Mouse (Mus musculus) c-Kit-positive CD71-positive TER-119-negative erythroid progenitor cells, embryonic 14.5 days (primary cell): ENCODE measurements around the gene Pdcd1lg2.

ENCODE experiments used
- DNase-seq: peaks from one replicate; pipeline ENCODE4 v3.0.0-alpha.2; 2013; ENCODE audit warnings: low read depth

Gene Pdcd1lg2

GRCm38 (mm10) chr19:29469686-29470254 lies 59.1 kb downstream of the Pdcd1lg2 start:
- no peak for DNase-seq

DNA sequence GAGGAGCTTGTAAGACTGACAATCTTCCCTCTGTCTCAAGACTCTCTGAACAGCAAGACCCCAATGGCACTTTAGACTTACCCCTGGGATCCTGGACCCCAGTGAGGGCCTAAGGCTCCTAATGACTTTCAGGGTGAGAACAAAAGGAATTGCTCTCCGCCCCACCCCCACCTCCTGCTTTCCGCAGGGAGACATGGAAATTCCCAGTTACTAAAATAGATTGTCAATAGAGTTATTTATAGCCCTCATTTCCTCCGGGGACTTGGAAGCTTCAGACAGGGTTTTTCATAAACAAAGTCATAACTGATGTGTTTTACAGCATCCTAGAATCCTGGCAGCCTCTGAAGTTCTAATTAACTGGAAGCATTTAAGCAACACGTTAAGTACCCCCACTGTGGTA lies 59.9 kb downstream of the Pdcd1lg2 start:
- no peak for DNase-seq

DNA sequence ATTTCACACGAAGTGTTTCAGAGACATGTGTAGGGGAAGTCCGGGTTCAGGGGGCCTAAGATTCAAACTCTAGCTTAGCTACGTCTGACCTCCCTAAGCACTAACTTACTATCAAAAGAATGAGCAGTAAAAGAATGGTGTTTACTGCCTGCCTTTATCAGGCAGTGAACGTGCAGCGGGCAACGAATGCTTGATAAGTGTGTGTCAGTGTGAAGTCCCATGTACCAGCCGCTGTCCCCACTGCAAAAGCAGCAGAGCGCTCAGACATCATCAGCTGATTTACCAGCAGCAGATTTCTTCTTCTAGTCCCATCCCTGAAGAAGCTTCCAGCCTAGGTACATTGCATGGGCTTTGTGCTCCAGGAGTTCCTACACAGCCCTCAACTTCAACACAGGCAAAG lies 61.7 kb downstream of the Pdcd1lg2 start:
- DNase-seq, result no peak

DNA sequence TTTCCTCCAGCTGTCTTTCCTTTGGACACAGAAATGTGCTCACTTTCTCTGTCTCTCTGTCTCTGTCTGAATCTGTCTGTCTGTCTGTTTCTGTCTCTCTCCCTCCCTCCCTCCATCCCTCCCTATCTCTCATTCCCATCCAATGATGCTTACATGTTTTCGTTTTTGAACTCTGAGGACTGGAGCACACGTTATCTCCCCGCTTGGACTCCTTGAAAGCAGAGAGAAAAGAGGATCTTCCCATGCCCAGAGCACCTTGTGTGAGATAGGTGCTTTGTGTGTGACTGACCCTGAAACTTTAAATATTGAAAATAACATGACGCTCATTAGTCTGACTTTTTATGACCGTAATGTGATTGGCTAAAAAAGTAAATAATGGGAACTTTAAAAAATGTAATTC lies 62.2 kb downstream of the Pdcd1lg2 start:
- no peak for DNase-seq

GRCm38 (mm10) chr19:29474803-29475202 lies 64.1 kb downstream of the Pdcd1lg2 start:
- DNase-seq, result no peak

DNA sequence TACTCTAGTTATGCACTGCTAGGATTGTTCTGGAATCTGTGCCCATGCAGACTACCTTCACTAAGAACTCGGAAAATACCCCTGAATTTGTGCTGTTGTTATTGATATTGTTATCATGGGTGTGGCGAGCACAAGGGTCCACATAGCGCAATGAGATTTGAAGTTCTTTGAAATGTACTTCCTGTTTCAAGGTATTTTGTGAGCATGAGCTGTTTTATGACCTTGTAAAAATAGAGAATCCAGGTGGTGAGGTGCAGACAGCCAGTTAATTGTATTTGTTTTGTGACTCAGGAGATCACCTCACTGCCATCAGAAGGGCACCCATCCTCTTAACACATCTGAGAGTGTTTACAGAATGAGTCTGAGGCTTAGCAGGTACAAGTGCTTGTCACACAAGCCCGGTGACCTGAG lies 64.5 kb downstream of the Pdcd1lg2 start:
- DNase-seq, result no peak

GRCm38 (mm10) chr19:29478598-29478997 lies 67.9 kb downstream of the Pdcd1lg2 start:
- no peak for DNase-seq

DNA sequence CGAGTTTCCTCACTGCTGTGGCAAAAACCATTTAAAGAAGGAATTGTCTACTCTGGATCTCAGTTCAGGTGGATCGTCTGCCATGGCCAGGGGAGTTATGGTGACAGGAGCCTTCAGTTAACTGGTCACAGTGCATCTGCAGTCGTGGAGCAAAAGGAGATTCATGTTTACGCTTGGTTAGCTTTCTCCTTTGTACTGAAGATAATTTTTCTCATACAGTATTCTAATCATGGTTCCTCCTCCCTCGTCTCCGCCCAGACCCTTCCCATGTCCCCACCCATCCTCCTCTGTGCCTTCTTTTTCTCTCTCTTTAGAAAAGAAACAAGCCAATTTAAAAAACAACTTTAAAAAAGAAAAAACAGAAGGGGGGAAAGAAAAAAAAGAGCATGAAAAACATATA lies 70.9 kb downstream of the Pdcd1lg2 start:
- no peak for DNase-seq

GRCm38 (mm10) chr19:29482148-29482547 lies 71.4 kb downstream of the Pdcd1lg2 start:
- no peak for DNase-seq

- DNase-seq, result no peak
Measured at GRCm38 (mm10) chr19:29482637-29483036, 71.9 kb downstream of the Pdcd1lg2 start.

DNA sequence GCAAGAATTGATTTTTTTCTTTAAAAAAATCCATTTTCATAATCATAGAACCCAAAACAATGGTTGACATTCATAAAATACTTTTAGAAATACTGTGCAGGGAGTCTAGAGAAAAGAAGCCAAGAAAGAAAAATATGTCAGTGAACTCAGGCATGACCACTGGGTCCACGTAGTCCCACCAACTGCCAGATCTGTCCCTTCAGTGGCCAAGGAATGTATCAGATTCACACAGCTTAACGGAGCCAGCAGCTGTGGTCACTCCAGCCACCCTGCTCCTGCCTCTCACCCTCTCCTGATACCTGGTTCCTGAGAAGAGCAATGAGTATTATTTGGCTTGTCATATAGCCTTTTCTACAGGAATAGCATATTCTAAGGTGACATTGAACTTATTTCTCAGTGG lies 72.7 kb downstream of the Pdcd1lg2 start:
- no peak for DNase-seq

DNA sequence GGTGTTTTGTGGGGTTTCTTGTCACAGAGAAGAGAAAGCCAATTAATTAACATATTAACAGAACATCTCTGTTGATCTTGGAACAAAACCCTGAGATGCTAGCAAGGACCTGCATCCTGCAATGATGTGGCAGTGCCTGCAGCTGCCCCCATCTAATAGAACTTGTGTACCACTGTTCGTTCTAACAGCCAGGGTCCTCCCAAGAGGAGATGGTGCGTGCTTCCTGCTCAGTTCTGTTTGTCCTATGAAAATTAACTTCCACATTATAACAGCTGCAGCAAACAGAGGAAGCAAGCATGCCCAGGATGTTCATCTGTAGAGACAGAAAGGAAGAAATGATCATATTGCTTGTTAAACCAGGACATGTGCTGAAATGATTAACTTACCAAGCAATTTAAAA lies 73.8 kb downstream of the Pdcd1lg2 start:
- DNase-seq, result no peak

DNA sequence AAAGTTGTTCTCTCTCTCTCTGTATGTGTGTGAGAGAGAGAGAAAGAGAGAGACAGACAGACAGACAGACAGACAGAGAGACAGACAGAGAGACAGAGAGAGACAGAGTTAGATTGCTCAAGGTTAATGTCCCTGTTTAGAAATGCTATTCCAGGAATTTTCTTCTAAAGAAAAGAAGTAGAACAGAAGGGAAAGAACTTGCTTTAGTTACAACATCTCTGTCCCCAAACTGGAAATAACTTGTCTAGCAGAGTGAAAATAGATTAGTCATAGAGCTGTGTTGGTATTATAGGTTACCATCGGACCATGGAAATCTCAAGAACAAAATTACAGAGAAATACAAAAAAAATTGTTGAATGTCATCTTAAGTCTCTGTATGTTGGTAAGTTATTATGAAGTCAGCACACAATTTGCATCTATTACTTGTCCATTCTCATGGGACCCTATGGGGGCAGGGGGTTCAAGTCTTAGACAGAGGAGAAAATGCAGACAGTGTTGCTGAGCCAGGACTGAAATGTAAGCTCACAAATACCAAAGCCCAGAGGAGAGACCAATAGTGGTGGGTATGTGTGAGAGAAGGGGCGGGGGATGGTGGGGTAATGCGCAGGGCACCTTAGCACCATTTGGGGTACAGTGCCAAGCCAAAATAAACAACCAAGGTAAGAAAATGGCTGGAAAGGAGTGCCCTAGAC lies 74.7 kb downstream of the Pdcd1lg2 start:
- no peak for DNase-seq

DNA sequence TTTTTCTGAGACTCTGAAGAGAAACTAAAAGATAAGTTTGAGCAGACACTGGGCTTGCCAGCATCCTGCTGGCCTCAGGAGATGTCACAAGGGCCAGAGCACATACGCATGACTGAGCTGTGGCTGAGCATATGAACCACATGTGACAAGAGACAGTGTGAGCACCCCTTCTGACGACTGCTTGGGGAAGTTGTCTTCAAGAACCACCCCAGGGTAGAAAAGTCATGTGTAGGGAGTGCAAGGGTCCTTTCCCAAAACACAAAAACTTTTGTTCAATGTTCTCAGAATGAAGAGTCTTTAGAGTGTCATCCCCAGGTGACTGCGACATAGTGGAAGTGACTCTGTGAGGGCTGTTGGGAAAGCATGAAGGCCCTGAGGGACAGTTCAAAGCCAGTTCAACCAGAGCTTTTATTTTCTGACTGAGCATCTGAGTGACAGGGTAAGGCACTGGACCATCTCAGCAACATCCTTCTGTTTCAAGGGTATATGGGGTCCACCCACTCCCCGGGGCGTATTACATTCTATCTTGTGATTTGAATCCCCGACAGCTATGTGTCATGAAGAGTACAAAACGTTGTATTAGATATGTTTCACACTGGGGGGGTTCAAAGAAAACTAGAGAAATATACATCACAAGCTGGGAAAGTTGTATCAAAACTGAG lies 76.0 kb downstream of the Pdcd1lg2 start:
- no peak for DNase-seq

- no peak for DNase-seq
Measured at GRCm38 (mm10) chr19:29487326-29488072, 76.8 kb downstream of the Pdcd1lg2 start.

- DNase-seq, result no peak
Measured at GRCm38 (mm10) chr19:29488073-29488390, 77.3 kb downstream of the Pdcd1lg2 start.

DNA sequence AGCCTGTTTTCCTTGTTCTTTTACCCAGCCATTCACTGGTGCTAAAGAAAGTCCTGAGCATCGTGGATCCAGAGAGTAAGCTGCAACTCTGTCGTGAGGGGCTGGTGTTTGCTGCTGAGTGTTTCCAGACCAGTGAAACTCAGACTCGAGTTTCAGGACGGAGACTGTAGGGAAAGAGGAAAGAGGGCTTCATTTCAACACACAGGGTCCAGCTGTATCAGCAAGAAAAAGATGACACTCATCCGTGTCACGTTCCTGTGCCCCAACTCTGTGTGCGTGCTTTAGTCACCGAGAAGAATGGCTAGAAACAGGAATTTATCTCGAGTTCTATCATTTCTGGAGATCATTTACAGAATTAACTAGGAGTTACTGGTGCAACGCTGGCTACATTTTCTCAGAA lies 77.7 kb downstream of the Pdcd1lg2 start:
- DNase-seq, result no peak

- DNase-seq, result no peak
Measured at GRCm38 (mm10) chr19:29489785-29490284, 79.1 kb downstream of the Pdcd1lg2 start.

- no peak for DNase-seq
Measured at GRCm38 (mm10) chr19:29491467-29491866, 80.7 kb downstream of the Pdcd1lg2 start.

GRCm38 (mm10) chr19:29494454-29494853 lies 83.7 kb downstream of the Pdcd1lg2 start:
- DNase-seq, result no peak

- DNase-seq, result no peak
Measured at GRCm38 (mm10) chr19:29496001-29496597, 85.4 kb downstream of the Pdcd1lg2 start.

DNA sequence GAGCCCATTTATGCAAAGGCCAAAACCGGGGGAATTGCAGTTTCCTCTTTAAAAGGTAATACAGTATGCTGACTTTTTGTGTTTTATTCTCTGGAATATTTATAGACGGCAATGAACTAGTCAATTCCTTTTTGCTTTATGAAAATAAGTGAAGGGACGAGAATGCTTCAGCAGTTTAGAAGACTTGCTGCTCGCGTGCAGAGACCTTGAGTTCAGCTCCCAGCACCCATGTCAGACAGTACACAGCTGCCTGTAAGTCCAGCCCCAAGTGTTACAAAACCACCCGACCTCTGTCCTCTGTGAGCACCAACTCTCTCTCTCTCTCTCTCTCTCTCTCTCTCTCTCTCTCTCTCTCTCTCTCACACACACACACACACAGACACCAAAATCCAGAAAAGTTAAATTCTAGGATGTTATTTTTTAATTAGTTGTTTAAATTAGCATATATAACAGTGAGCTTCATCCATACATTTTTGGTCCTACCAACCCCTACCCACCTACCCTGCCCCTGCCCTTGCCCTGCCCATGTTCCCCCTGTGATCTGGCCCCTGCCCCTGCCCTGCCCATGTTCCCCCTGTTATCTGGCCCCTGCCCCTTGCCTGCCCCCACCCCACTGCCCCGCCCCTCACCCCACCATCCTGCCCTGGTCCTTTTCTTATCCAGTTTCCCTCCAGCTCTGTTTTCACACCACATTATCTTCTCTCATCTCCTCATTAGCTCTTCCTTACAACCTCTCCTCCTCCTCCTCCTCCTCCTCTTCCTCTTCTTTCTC lies 86.3 kb downstream of the Pdcd1lg2 start:
- no peak for DNase-seq
